Mouse (Mus musculus): Measurements from ENCODE around the gene Zmpste24.

DNA sequence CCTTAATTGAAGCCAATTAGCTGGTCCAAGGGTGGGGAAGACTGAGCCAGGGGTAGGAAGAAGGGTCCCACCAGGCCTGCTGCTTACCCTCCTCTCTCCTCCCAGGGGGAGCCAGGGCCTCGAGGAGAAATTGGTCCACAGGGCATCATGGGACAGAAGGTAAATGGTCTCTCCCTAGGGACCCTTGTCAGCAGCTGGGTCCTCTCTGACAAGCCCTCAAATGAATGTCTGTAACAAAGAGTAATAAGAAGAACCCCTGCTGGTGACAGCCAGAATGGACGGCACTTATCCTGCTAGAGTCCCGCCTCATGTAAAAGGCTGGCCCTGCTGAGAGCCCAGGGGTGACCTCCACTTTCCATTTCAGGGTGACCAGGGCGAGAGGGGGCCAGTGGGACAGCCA, 46.2 kb downstream of the Zmpste24 start:
- TF ChIP-seq TCF12 (IDR thresholded peaks at IDR 0.05; ENCODE audit: insufficient read depth, poor library complexity, severe bottlenecking) (no peak), MAX (IDR thresholded peaks at IDR 0.05; ENCODE audit: low read depth) (no peak), POLR2A (IDR thresholded peaks at IDR 0.05; ENCODE audit: insufficient read length, low read depth) (no peak), CEBPB (IDR thresholded peaks at IDR 0.05; ENCODE audit: insufficient read depth, poor library complexity, severe bottlenecking) (no peak), USF1 (IDR thresholded peaks at IDR 0.05; ENCODE audit: low read depth) (no peak), E2F4 (IDR thresholded peaks at IDR 0.05; ENCODE audit: insufficient read depth) (no peak), SRF (IDR thresholded peaks at IDR 0.05; ENCODE audit: control insufficient read depth, insufficient read length, low read depth) (no peak), MYOD1 (IDR thresholded peaks at IDR 0.05; ENCODE audit: control insufficient read depth in 1 of 3, insufficient read length in 2 of 3, low read depth in 2 of 3) (no peak), MYOG (IDR thresholded peaks at IDR 0.05; ENCODE audit: control insufficient read depth in 1 of 3, insufficient read depth in 1 of 3, insufficient read length in 2 of 3, low read depth in 2 of 3) (no peak), POLR2AphosphoS2 (IDR thresholded peaks at IDR 0.05; ENCODE audit: insufficient read length, low read depth) (no peak)
